Mouse (Mus musculus) hindbrain, embryonic 14.5 days (tissue): ENCODE data around the gene Xiap. TPM values are rescaled to one million over a fixed set of nuclear protein-coding genes. Genes with fewer than 3 reads are reported as not detected.

ENCODE experiments used
- ATAC-seq: fragments of 200-750 bp; cut with Nextera tagmentation; 2 replicates; pipeline ENCODE4 v1.8.0; 2017; ENCODE audit warnings: moderate number of reproducible peaks, mild to moderate bottlenecking, moderate TSS enrichment, moderate library complexity; ENCODE audit not compliant: low FRiP score
- DNase-seq: peaks from one replicate; pipeline ENCODE4 v3.0.0-alpha.2; 2015; ENCODE audit warnings: low spot score
- H3K27ac ChIP-seq: fragments of 300-500 bp; sonication (generic); 2 replicates; pipeline ENCODE4 v1.5.1; 2014; ENCODE audit warnings: mild to moderate bottlenecking, moderate library complexity
- H3K27me3 ChIP-seq: fragments of 300-500 bp; sonication (generic); 2 replicates; pipeline ENCODE4 v1.6.1; 2014; ENCODE audit warnings: mild to moderate bottlenecking, low read length, mixed read lengths; ENCODE audit not compliant: control insufficient read depth, insufficient read depth
- H3K36me3 ChIP-seq: fragments of 300-500 bp; sonication (generic); replicated peaks from 2 replicates; pipeline ENCODE4 v1.6.1; 2014; ENCODE audit not compliant: control insufficient read depth, insufficient read depth
- H3K4me1 ChIP-seq: fragments of 300-500 bp; sonication (generic); replicated peaks from 2 replicates; pipeline ENCODE4 v1.6.1; 2014; ENCODE audit warnings: antibody characterized with exemption, low read length, mixed read lengths; ENCODE audit not compliant: control insufficient read depth, insufficient read depth
- H3K4me2 ChIP-seq: fragments of 300-500 bp; sonication (generic); replicated peaks from 2 replicates; pipeline ENCODE4 v1.6.1; 2014; ENCODE audit warnings: mild to moderate bottlenecking, moderate library complexity
- H3K4me3 ChIP-seq: fragments of 300-500 bp; sonication (generic); replicated peaks from 2 replicates; pipeline ENCODE4 v1.5.1; 2014; ENCODE audit warnings: mild to moderate bottlenecking, low read length
- H3K9ac ChIP-seq: fragments of 300-500 bp; sonication (generic); 2 replicates; pipeline ENCODE4 v1.6.1; 2014
- H3K9me3 ChIP-seq: fragments of 300-500 bp; sonication (generic); 2 replicates; pipeline ENCODE4 v1.6.1; 2016; ENCODE audit warnings: low read length; ENCODE audit not compliant: control insufficient read depth
- WGBS: fragments of 180-500 bp; shearing (Covaris S2); extraction: QIAGEN DNeasy Blood & Tissue Kit; methylation state at CpG from one replicate; pipeline ENCODE4 v1.1.7; 2014; 5-methylcytosine and 5-hydroxymethylcytosine counted together
- polyA plus RNA-seq: library from polyadenylated mRNA; unstranded; fragments of >200 nt; fragmentation: Nextera tagmentation; extraction: Ambion mirVana; gene quantifications from 2 replicates; pipeline ENCODE4 v1.2.1, GENCODE M21; 2014

Xiap gene
- polyA plus RNA-seq, 1 experiment from 2014 or later, result 14.7 TPM

DNA sequence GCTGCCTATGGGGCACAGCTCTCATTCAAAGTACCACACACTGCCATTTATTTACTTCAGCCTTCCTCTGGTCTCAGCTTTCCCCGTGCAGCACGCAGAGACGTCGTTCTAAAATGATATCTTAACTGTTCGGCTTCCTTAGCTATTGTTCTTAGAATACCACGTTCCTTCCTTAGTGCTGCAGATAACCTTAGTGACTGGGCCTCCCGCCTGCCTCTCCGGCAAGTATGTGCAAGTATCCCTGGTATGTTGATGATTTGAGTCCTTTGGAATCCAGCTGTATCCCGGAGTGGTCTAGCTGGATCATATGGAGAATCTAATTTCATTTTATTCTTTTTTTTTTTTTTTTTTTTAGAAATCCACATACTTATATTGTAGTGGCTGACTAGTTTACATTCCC is 80.4 kb downstream of the Xiap start:
- ATAC-seq (no peak), DNase-seq (no peak)
- no peaks in the 10 kb centered on the region for H3K9me3 ChIP-seq
- no peak overlapping the region for H3K4me3 ChIP-seq
- H3K4me1 ChIP-seq, result no peaks in the 10 kb centered on the region
- H3K4me2 ChIP-seq, result no peak overlapping the region
- H3K27me3 ChIP-seq, result no peaks in the 10 kb centered on the region
- no peak overlapping the region for H3K27ac ChIP-seq
- H3K36me3 ChIP-seq, result no peaks in the 10 kb centered on the region
- WGBS, result 67% methylated on average over 9 of the region's 9 CpGs
- H3K9ac ChIP-seq, result no peak overlapping the region

- no peak overlapping the region for H3K4me3 ChIP-seq
- H3K9me3 ChIP-seq, result no peaks in the 10 kb centered on the region
- H3K4me2 ChIP-seq, result no peak overlapping the region
- DNase-seq (no peak), ATAC-seq (no peak)
- H3K27me3 ChIP-seq, result no peaks in the 10 kb centered on the region
- H3K36me3 ChIP-seq, result no peaks in the 10 kb centered on the region
- no peak overlapping the region for H3K9ac ChIP-seq
- no peak overlapping the region for H3K27ac ChIP-seq
- H3K4me1 ChIP-seq, result no peaks in the 10 kb centered on the region
- WGBS, result 81% methylated on average over 3 of the region's 3 CpGs
These were observed 83.1 kb downstream of the Xiap start for GRCm38 (mm10) chrX:42142620-42143019.

GRCm38 (mm10) chrX:42143991-42144390 is 84.5 kb downstream of the Xiap start:
- no peaks in the 10 kb centered on the region for H3K9me3 ChIP-seq
- no peak overlapping the region for H3K4me2 ChIP-seq
- H3K27me3 ChIP-seq, result no peaks in the 10 kb centered on the region
- H3K36me3 ChIP-seq, result no peaks in the 10 kb centered on the region
- no peak for DNase-seq
- no peak overlapping the region for H3K9ac ChIP-seq
- 87% methylated on average over 4 of the region's 4 CpGs for WGBS
- no peak overlapping the region for H3K27ac ChIP-seq
- no peak for ATAC-seq
- H3K4me3 ChIP-seq, result no peak overlapping the region
- H3K4me1 ChIP-seq, result no peaks in the 10 kb centered on the region

DNA sequence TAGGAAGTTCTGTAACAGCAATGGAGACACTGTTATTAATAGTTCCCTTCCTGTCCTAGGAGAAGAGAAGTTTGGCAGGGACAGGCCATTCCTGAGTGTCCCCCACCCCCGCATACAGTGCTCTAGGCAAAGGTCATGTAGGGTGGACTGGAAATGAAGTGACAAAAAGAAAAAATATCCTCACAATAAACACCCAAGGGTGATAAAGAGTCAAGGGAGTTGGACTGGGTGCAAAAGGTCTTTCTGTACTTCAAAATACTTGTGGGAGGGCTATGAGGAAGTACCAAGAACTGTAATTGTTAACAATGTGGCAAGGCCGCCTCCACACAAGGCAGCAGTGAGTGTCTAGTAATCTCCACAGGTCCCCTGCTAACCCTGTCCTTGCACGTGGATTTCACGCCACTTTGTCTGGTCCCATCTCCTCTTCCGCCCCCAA is 88.6 kb downstream of the Xiap start:
- 47% methylated on average over 5 of the region's 5 CpGs for WGBS
- no peak for DNase-seq
- Histone ChIP-seq H3K9me3 (no peaks in the 10 kb centered on the region), H3K27ac (0 out of 2 replicates have a peak overlapping the region, but pooled peaks have one; percentile 90), H3K9ac (no peak overlapping the region), H3K27me3 (no peaks in the 10 kb centered on the region), H3K4me3 (peak overlapping the region; percentile 65; the same call in 1 of the 2 replicates), H3K4me2 (peak overlapping the region; percentile 54), H3K36me3 (no peaks in the 10 kb centered on the region), H3K4me1 (no peaks in the 10 kb centered on the region)
- no peak for ATAC-seq

- 16% methylated on average over 50 of the region's 76 CpGs for WGBS
- H3K4me1 ChIP-seq, result no peaks in the 10 kb centered on the region
- H3K9ac ChIP-seq, result peak within 1 kb of the TSS; percentile 91
- H3K4me2 ChIP-seq, result peak within 1 kb of the TSS; percentile 54
- peak within 1 kb of the TSS; percentile 65 for H3K4me3 ChIP-seq
- H3K9me3 ChIP-seq, result no peaks in the 10 kb centered on the region
- ATAC-seq (peak; percentile 86), DNase-seq (peak; percentile 85)
- H3K27ac ChIP-seq, result peak within 1 kb of the TSS; percentile 99
- H3K36me3 ChIP-seq, result no peaks in the 10 kb centered on the region
- no peaks in the 10 kb centered on the region for H3K27me3 ChIP-seq
These were observed 89.5 kb downstream of the Xiap start, which contains the start of gene Stag2 for GRCm38 (mm10) chrX:42148788-42149556. Gene Stag2 (plus strand): TSS chrX:42149317.

DNA sequence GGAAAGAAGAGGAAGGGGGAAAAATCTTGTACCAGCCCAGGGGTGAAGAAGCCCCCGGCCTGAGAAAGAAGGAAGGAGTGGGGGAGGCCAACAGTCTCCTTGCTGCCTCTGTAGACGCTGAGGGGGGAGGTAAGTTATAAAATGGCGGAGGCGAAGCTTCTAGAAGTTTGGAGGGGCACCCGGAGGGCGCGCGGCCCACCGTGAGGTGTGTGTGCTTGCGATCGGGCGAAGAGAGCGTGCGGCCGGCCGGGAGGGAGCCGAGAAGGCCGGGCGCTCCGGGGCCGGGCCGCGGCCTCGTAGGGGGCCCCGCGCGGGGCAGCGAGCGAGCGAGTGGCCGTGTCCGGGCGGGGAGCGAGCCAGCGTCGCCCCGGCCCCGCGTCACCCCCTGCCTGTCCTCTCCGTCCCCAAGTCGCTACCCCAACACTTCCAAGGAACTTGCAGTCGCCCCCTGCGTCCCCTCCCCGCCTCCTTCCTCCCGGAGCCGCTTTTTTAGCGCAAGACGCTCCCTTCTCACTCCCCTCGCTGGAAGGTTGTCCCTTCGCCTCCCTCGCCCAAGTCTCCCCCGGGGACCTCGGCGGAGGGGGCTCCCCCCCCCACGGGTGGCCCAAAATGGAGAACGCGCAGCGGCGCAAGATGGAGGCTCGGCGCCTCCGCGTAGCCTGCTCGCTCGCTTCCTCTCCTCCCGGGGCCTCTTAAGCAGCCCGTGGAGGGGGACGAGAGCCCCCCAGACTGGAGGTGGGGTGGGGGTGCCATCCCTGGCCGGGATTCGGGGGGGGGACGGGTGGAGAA is 90.3 kb downstream of the Xiap start:
- Histone ChIP-seq H3K27me3 (no peaks in the 10 kb centered on the region), H3K4me3 (peak overlapping the region; percentile 65), H3K9ac (peak overlapping the region; percentile 91), H3K4me2 (peak overlapping the region; percentile 47), H3K27ac (peak overlapping the region; percentile 99), H3K4me1 (no peaks in the 10 kb centered on the region), H3K36me3 (no peaks in the 10 kb centered on the region), H3K9me3 (no peaks in the 10 kb centered on the region)
- ATAC-seq (peak; percentile 56), DNase-seq (peak; percentile 52)
- 23% methylated on average over 18 of the region's 71 CpGs for WGBS

GRCm38 (mm10) chrX:42150346-42151023 is 91.0 kb downstream of the Xiap start:
- Histone ChIP-seq H3K4me1 (no peaks in the 10 kb centered on the region), H3K4me3 (peak overlapping the region; percentile 65), H3K9me3 (no peaks in the 10 kb centered on the region), H3K9ac (peak overlapping the region; percentile 91), H3K4me2 (peak overlapping the region; percentile 57), H3K27ac (peak overlapping the region; percentile 99), H3K27me3 (no peaks in the 10 kb centered on the region), H3K36me3 (no peaks in the 10 kb centered on the region)
- DNase-seq, result peak; percentile 67
- WGBS, result 17% methylated on average over 29 of the region's 40 CpGs
- peak; percentile 88 for ATAC-seq

GRCm38 (mm10) chrX:42151024-42151754 is 91.7 kb downstream of the Xiap start:
- no peaks in the 10 kb centered on the region for H3K4me1 ChIP-seq
- 19% methylated on average over 25 of the region's 25 CpGs for WGBS
- DNase-seq (peak; percentile 24), ATAC-seq (no peak)
- peak overlapping the region; percentile 65 for H3K4me3 ChIP-seq
- peak overlapping the region; percentile 57 for H3K4me2 ChIP-seq
- no peaks in the 10 kb centered on the region for H3K9me3 ChIP-seq
- peak overlapping the region; percentile 84 for H3K27ac ChIP-seq
- no peaks in the 10 kb centered on the region for H3K27me3 ChIP-seq
- peak overlapping the region; percentile 63 for H3K9ac ChIP-seq
- no peaks in the 10 kb centered on the region for H3K36me3 ChIP-seq
